8 mouse cellular contexts compared by ENCODE assay signal in the genomic region with DNA sequence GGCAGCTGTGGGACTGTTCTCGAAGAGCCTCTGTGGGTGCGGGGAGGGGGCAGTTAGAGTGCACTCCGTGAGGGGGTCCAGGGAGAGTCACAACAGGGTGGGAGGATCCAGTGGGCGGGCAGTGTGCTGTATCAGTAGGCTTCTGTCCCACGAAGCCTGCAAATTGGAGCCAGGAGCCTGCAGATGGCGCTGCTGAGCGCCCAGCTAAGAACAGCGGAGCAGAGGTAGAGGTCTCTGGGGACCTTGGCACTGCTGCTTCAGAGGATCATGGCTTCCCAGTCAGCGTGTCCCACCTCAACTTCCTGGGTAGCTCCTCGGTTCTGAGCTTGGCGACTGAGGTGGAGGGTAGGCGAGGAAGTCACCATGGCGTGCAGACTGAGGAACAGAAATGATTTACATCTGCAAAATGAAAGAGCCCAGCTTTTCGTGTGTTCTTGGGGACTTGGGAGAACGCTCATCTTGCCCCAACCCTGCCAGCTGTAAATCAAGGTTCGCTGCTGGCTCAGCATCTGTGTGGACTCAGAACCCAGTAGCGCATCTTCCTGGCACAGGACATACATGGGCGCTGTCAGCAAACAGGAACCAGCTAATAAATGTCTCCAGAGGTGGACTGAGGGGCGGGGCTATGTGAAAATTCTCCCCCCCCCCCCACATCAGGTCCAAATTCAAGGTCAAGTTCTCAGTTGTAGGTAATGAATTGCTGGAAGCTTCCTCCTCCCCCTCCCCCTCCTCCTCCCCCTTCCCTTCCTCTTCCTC. TPM values are rescaled to one million over a fixed set of nuclear protein-coding genes. Genes with fewer than 3 reads are reported as not detected.
A peak's percentile ranks its signal among the peaks of the same experiment; 100 is the strongest.
DNase-seq lines count a peak whose midpoint lies in the region; ATAC-seq lines count a peak whose summit lies in the region.

No protein-coding gene starts in this region.

- peak; percentile 51; the same call in 1 of the 2 replicates for ATAC-seq in intestine, embryonic 15.5 days
- peak; percentile 49; the same call in 1 of the 2 replicates for ATAC-seq in lung, embryonic 15.5 days (ENCODE audit: borderline replicate concordance, extremely low read depth, low FRiP score, low TSS enrichment)
- ATAC-seq in inflammation-experienced regulatory T-cells, adult 6 months, result no peak

- no peaks in the 10 kb centered on the region for H3K27me3 ChIP-seq in intestine, embryonic 15.5 days (replicated peaks)
- H3K27me3 ChIP-seq in lung, embryonic 15.5 days, result peaks cover 8% of the 10 kb centered on the region; the same call in 1 of the 2 replicates

- no peak overlapping the region for H3K9ac ChIP-seq in intestine, embryonic 15.5 days
- H3K9ac ChIP-seq in lung, embryonic 15.5 days, result no peak overlapping the region

- H3K4me1 ChIP-seq in intestine, embryonic 15.5 days (replicated peaks), result peaks cover 4% of the 10 kb centered on the region; the same call in 1 of the 2 replicates
- H3K4me1 ChIP-seq in lung, embryonic 15.5 days, result no peaks in the 10 kb centered on the region

- H3K4me3 ChIP-seq in intestine, embryonic 15.5 days (replicated peaks), result peak overlapping the region; percentile 10; the same call in 1 of the 2 replicates
- H3K4me3 ChIP-seq in lung, embryonic 15.5 days, result no peak overlapping the region

- H3K27ac ChIP-seq in intestine, embryonic 15.5 days, result no peak overlapping the region
- H3K27ac ChIP-seq in lung, embryonic 15.5 days, result no peak overlapping the region

- peak; percentile 47 for DNase-seq in right cerebral cortex, postnatal 4 days
- no peak for DNase-seq in right cerebral cortex, postnatal 36 days (ENCODE audit: low spot score in 2 of 2)
- DNase-seq in embryo, embryonic 9.5 days (ENCODE audit: extremely low spot score), result peak; percentile 65
- DNase-seq in spleen, adult 12 weeks (ENCODE audit: low spot score), result peak; percentile 69
- no peak for DNase-seq in right cerebral cortex, adult 2 months (ENCODE audit: low spot score in 2 of 2)

- H3K4me2 ChIP-seq in intestine, embryonic 15.5 days (replicated peaks), result peak overlapping the region; percentile 38
- H3K4me2 ChIP-seq in lung, embryonic 15.5 days, result peak overlapping the region; percentile 38; the same call in 1 of the 2 replicates

- H3K9me3 ChIP-seq in intestine, embryonic 15.5 days, result no peaks in the 10 kb centered on the region
- no peaks in the 10 kb centered on the region for H3K9me3 ChIP-seq in lung, embryonic 15.5 days

- 20% methylated on average over 19 of the region's 19 CpGs for WGBS in intestine, embryonic 15.5 days
- 24% methylated on average over 19 of the region's 19 CpGs for WGBS in lung, embryonic 15.5 days

- no peaks in the 10 kb centered on the region for H3K36me3 ChIP-seq in intestine, embryonic 15.5 days
- no peaks in the 10 kb centered on the region for H3K36me3 ChIP-seq in lung, embryonic 15.5 days

RNA-seq across cellular contexts. Expression of gene Syf2, which starts 32.5 kb away (rescaled TPM):
- 60.0 and 63.7 TPM in 2 replicates for polyA plus RNA-seq in intestine, embryonic 15.5 days (2015; fragmentation: Nextera tagmentation; extraction: Ambion mirVana)
- 64.0 and 73.8 TPM in 2 replicates for polyA plus RNA-seq in lung, embryonic 15.5 days (2015; fragmentation: Nextera tagmentation; extraction: Ambion mirVana)
- polyA plus RNA-seq in inflammation-experienced regulatory T-cells, adult 6 months (2017; shearing (Covaris generic)), result 100 to 1,000 TPM; 206 to 224 (median 212) TPM

RNA-seq across cellular contexts. Expression of gene Rsrp1, which starts 39.8 kb away (rescaled TPM):
- 450 and 479 TPM in 2 replicates for polyA plus RNA-seq in intestine, embryonic 15.5 days (2015; fragmentation: Nextera tagmentation; extraction: Ambion mirVana)
- polyA plus RNA-seq in lung, embryonic 15.5 days (2015; fragmentation: Nextera tagmentation; extraction: Ambion mirVana), result 369 and 412 TPM in 2 replicates
- polyA plus RNA-seq in inflammation-experienced regulatory T-cells, adult 6 months (2017; shearing (Covaris generic)), result 100 to 1,000 TPM; 184 to 307 (median 297) TPM

RNA-seq across cellular contexts. Expression of gene Tmem50a, which starts 48.4 kb away (rescaled TPM):
- 146 and 154 TPM in 2 replicates for polyA plus RNA-seq in intestine, embryonic 15.5 days (2015; fragmentation: Nextera tagmentation; extraction: Ambion mirVana)
- polyA plus RNA-seq in lung, embryonic 15.5 days (2015; fragmentation: Nextera tagmentation; extraction: Ambion mirVana), result 172 and 184 TPM in 2 replicates
- 100 to 1,000 TPM; 542 to 558 (median 542) TPM for polyA plus RNA-seq in inflammation-experienced regulatory T-cells, adult 6 months (2017; shearing (Covaris generic))

Comparison
In these comparisons a context has a peak if more than half of its experiments do, and no peak if none do; other contexts are left out.
1. DNase-seq: peak in right cerebral cortex, postnatal 4 days (single experiment), embryo, embryonic 9.5 days (single experiment) and spleen, adult 12 weeks (single experiment); none in right cerebral cortex, postnatal 36 days (0 of 2) and right cerebral cortex, adult 2 months (0 of 2).